Mouse (Mus musculus): ENCODE results near the gene Uspl1. TPM values are rescaled to one million over a fixed set of nuclear protein-coding genes. Genes with fewer than 3 reads are reported as not detected.
"Not testable (repeated sequence)": the region's sequence is repeated elsewhere in the genome, so short reads cannot be mapped to it uniquely, and the experiment has no call there.

Gene Uspl1
- polyA plus RNA-seq, 1 experiment = 51.7 TPM

DNA sequence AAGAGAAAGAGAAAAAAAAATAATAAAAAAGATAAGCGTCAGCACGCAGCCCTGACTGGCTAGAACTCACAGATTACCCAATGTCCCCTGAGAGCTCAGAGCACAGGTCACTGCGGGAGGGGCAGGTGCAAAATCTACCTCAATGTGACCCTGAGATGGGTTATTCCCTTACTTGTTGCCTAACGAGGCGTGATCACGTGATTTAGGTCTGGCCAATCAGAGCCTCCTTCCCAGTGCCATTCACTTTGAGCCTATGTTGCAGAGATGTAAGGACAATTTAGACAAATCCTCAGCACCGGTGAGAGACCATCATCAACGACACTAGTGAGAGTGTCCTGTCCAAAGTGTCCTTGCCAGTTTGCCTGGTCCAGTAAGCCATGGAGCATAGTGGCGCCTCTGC lies 43.8 kb upstream of the Uspl1 start:
- WGBS = 90% methylated on average over 9 of the region's 9 CpGs
- H3K36me3 ChIP-seq (ENCODE audit: control insufficient read depth, insufficient read depth, low read length) = no peaks in the 10 kb centered on the region
- no peaks in the 10 kb centered on the region for H3K27me3 ChIP-seq (ENCODE audit: control insufficient read depth, insufficient read depth, low read length)
- H3K4me1 ChIP-seq (replicated peaks; ENCODE audit: control insufficient read depth, insufficient read depth, low read length) = peaks cover 20% of the 10 kb centered on the region
- H3K27ac ChIP-seq (ENCODE audit: control insufficient read depth, insufficient read depth, low read length) = no peak overlapping the region
- DNase-seq = no peak
- H3K4me3 ChIP-seq (ENCODE audit: control insufficient read depth, insufficient read depth, low read length) = no peak overlapping the region
- TF ChIP-seq POLR2A (IDR thresholded peaks at IDR 0.05; ENCODE audit: control insufficient read depth, extremely low read depth, insufficient read depth, low read length, poor library complexity) = no peak
- TF ChIP-seq CTCF (IDR thresholded peaks at IDR 0.05; ENCODE audit: borderline replicate concordance, control insufficient read depth, extremely low read depth, insufficient read depth, low read length, poor library complexity) = no peak

DNA sequence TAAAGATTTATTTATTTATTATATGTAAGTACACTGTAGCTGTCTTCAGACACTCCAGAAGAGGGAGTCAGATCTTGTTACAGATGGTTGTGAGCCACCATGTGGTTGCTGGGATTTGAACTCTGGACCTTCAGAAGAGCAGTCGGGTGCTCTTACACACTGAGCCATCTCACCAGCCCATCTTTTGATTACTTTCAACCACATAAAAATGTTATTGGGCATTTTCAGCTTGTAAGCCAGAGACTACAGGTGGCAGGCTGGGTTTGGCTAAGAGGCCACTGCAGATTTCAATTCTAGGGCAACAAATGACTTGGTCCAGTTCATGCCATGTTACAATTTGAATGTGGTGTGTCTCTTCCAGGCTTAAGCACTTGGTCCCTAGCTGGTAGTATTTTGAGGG lies 43.0 kb upstream of the Uspl1 start:
- not testable (repeated sequence) for H3K27me3 ChIP-seq (ENCODE audit: control insufficient read depth, insufficient read depth, low read length); H3K36me3 ChIP-seq (ENCODE audit: control insufficient read depth, insufficient read depth, low read length); DNase-seq; H3K27ac ChIP-seq (ENCODE audit: control insufficient read depth, insufficient read depth, low read length); H3K4me3 ChIP-seq (ENCODE audit: control insufficient read depth, insufficient read depth, low read length)
- H3K4me1 ChIP-seq (replicated peaks; ENCODE audit: control insufficient read depth, insufficient read depth, low read length) = peaks cover 14% of the 10 kb centered on the region
- WGBS = 100% methylated on average over 1 of the region's 1 CpGs

DNA sequence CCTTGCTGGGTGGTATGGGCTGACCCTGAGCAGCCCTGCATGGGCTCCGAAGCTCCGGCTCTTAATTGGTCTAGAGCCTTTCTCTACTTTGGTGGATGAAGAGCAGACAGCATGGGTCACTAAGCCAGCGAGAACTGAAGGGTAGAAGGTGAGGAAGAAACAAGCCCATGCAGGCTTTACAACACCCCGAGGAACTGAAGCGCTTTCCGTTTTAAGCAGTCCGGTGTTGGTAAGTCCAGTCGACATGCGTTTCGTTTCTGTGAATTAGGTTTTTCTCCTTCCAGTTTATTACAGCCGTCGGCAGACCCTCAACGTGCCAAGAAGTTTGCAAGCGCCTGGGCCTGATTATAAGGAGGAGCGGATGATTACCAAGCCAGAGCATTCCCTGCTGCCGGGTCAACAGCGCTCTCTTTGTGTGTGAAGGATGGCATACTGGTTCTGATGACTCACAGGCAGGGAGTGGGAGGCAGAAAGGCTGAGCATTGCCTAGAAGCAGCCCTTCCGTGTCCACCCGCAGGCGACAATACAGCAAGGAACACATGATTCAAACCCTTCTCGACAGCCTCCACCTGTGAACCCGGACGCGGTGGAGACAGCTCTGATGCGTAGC lies 40.3 kb upstream of the Uspl1 start:
- Histone ChIP-seq H3K4me3 (ENCODE audit: control insufficient read depth, insufficient read depth, low read length) (no peak overlapping the region), H3K4me1 (replicated peaks; ENCODE audit: control insufficient read depth, insufficient read depth, low read length) (peaks cover 10% of the 10 kb centered on the region), H3K27ac (ENCODE audit: control insufficient read depth, insufficient read depth, low read length) (no peak overlapping the region), H3K27me3 (ENCODE audit: control insufficient read depth, insufficient read depth, low read length) (no peaks in the 10 kb centered on the region), H3K36me3 (ENCODE audit: control insufficient read depth, insufficient read depth, low read length) (no peaks in the 10 kb centered on the region)
- no peak for DNase-seq
- TF ChIP-seq CTCF (IDR thresholded peaks at IDR 0.05; ENCODE audit: borderline replicate concordance, control insufficient read depth, extremely low read depth, insufficient read depth, low read length, poor library complexity) = no peak
- no peak for TF ChIP-seq POLR2A (IDR thresholded peaks at IDR 0.05; ENCODE audit: control insufficient read depth, extremely low read depth, insufficient read depth, low read length, poor library complexity)
- 95% methylated on average over 25 of the region's 25 CpGs for WGBS

DNA sequence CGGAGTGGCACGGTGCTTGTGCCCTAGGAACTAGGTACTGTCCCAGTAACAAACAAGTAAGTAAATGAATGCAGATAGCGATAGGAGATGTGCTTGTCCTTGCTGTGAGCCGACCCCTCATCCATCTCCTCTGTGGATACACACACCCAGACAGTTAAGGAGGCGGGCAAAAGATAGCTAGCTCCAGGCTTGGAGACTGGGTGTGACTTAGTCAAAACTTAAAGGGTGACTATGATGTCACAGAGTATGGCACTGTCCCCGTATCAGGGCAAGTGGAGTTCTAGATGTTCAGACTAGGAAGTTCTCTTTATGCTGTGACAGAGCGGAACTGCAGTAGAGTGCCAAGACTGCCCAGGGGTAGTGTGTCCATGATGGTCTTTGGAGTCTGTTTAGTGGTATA lies 37.5 kb upstream of the Uspl1 start:
- no peak for DNase-seq
- no peak for TF ChIP-seq POLR2A (IDR thresholded peaks at IDR 0.05; ENCODE audit: control insufficient read depth, extremely low read depth, insufficient read depth, low read length, poor library complexity)
- no peak for TF ChIP-seq CTCF (IDR thresholded peaks at IDR 0.05; ENCODE audit: borderline replicate concordance, control insufficient read depth, extremely low read depth, insufficient read depth, low read length, poor library complexity)
- H3K36me3 ChIP-seq (ENCODE audit: control insufficient read depth, insufficient read depth, low read length) = no peaks in the 10 kb centered on the region
- WGBS = 98% methylated on average over 7 of the region's 7 CpGs
- no peak overlapping the region for H3K27ac ChIP-seq (ENCODE audit: control insufficient read depth, insufficient read depth, low read length)
- peaks cover 14% of the 10 kb centered on the region for H3K4me1 ChIP-seq (replicated peaks; ENCODE audit: control insufficient read depth, insufficient read depth, low read length)
- H3K4me3 ChIP-seq (ENCODE audit: control insufficient read depth, insufficient read depth, low read length) = no peak overlapping the region
- no peaks in the 10 kb centered on the region for H3K27me3 ChIP-seq (ENCODE audit: control insufficient read depth, insufficient read depth, low read length)

DNA sequence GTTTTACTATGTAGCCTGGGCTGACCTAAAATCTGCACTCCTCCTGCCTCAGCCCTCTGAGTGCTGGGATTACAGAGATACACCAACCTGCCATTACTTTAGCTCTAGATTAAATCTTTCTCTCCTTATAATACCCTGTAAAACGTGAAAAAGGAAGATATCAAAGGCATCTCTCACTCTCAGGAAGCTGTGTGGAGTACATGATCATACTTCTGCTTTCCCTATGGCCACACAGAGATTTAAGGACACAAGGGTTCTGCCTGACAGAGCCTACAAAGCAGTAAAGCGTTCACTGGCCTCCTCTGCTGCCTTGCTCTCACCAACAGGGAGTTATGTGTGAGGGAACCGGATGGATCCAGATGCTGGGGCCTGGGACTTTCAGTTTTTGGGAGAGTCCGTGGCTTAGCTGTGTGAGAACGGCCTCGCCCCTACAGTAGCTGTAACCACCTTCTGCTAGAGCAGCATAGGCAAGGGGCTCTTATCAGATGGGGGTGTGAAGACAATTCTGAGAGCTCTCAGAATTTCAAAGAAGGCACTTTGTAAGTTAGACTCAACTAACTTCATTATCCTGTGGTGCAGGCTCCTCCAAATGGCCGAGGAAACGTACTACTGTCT lies 36.7 kb upstream of the Uspl1 start:
- H3K4me3 ChIP-seq (ENCODE audit: control insufficient read depth, insufficient read depth, low read length) = no peak overlapping the region
- DNase-seq = no peak
- 61% methylated on average over 8 of the region's 8 CpGs for WGBS
- H3K27me3 ChIP-seq (ENCODE audit: control insufficient read depth, insufficient read depth, low read length) = no peaks in the 10 kb centered on the region
- H3K4me1 ChIP-seq (replicated peaks; ENCODE audit: control insufficient read depth, insufficient read depth, low read length) = peaks cover 14% of the 10 kb centered on the region
- peak overlapping the region; percentile 39; the same call in 1 of the 2 replicates for H3K27ac ChIP-seq (ENCODE audit: control insufficient read depth, insufficient read depth, low read length)
- no peak for TF ChIP-seq POLR2A (IDR thresholded peaks at IDR 0.05; ENCODE audit: control insufficient read depth, extremely low read depth, insufficient read depth, low read length, poor library complexity)
- no peak for TF ChIP-seq CTCF (IDR thresholded peaks at IDR 0.05; ENCODE audit: borderline replicate concordance, control insufficient read depth, extremely low read depth, insufficient read depth, low read length, poor library complexity)
- H3K36me3 ChIP-seq (ENCODE audit: control insufficient read depth, insufficient read depth, low read length) = no peaks in the 10 kb centered on the region

DNA sequence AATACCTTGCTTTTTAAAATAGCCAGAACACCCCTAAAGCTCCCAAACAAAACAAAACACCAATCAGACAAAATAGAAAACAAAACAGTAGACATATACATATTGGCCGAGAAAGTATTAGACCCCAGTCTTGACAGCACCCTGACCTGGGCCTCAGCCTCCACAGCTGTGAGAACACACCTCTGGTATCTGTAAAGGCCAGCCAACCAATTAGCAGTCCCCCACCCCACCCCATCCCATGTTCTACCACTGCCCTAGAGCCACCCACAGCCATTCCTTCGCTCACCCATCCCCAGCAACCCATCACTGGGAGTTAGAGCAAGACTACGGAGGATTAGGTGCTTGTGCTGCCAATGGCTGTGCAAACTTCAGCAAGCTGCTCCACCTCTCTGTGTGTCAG lies 33.3 kb upstream of the Uspl1 start:
- DNase-seq = no peak
- H3K4me1 ChIP-seq (replicated peaks; ENCODE audit: control insufficient read depth, insufficient read depth, low read length) = peaks cover 14% of the 10 kb centered on the region
- WGBS = 96% methylated on average over 3 of the region's 3 CpGs
- no peaks in the 10 kb centered on the region for H3K27me3 ChIP-seq (ENCODE audit: control insufficient read depth, insufficient read depth, low read length)
- no peak overlapping the region for H3K4me3 ChIP-seq (ENCODE audit: control insufficient read depth, insufficient read depth, low read length)
- 0 out of 2 replicates have a peak overlapping the region, but pooled peaks have one; percentile 9 for H3K27ac ChIP-seq (ENCODE audit: control insufficient read depth, insufficient read depth, low read length)
- H3K36me3 ChIP-seq (ENCODE audit: control insufficient read depth, insufficient read depth, low read length) = no peaks in the 10 kb centered on the region
- TF ChIP-seq CTCF (IDR thresholded peaks at IDR 0.05; ENCODE audit: borderline replicate concordance, control insufficient read depth, extremely low read depth, insufficient read depth, low read length, poor library complexity) (no peak), POLR2A (IDR thresholded peaks at IDR 0.05; ENCODE audit: control insufficient read depth, extremely low read depth, insufficient read depth, low read length, poor library complexity) (no peak)
